Mouse (Mus musculus) liver, embryonic 15.5 days (tissue): ENCODE measurements around the gene Zfp784. TPM values are rescaled to one million over a fixed set of nuclear protein-coding genes. Genes with fewer than 3 reads are reported as not detected.
"Not testable (repeated sequence)": the region's sequence is repeated elsewhere in the genome, so short reads cannot be mapped to it uniquely, and the experiment has no call there.

Experiments
- ATAC-seq: fragments of 200-750 bp; cut with Nextera tagmentation; 2 replicates; pipeline ENCODE4 v1.8.0; 2017; ENCODE audit warnings: moderate number of reproducible peaks, mild to moderate bottlenecking, moderate library complexity; ENCODE audit not compliant: insufficient read depth
- H3K27ac ChIP-seq: fragments of 300-500 bp; sonication (generic); replicated peaks from 2 replicates; pipeline ENCODE4 v1.5.1; 2015; ENCODE audit warnings: mild to moderate bottlenecking, inconsistent platforms
- H3K27me3 ChIP-seq: fragments of 300-500 bp; sonication (generic); 2 replicates; pipeline ENCODE4 v1.6.1; 2015; ENCODE audit warnings: mild to moderate bottlenecking, inconsistent platforms
- H3K36me3 ChIP-seq: fragments of 300-500 bp; sonication (generic); replicated peaks from 2 replicates; pipeline ENCODE4 v1.6.1; 2015; ENCODE audit warnings: moderate library complexity, mild to moderate bottlenecking, inconsistent platforms
- H3K4me1 ChIP-seq: fragments of 300-500 bp; sonication (generic); replicated peaks from 2 replicates; pipeline ENCODE4 v1.6.1; 2015; ENCODE audit warnings: inconsistent platforms
- H3K4me2 ChIP-seq: fragments of 300-500 bp; sonication (generic); 2 replicates; pipeline ENCODE4 v1.6.1; 2015; ENCODE audit warnings: moderate library complexity, mild to moderate bottlenecking, inconsistent platforms
- H3K4me3 ChIP-seq: fragments of 300-500 bp; sonication (generic); replicated peaks from 2 replicates; pipeline ENCODE4 v1.5.1; 2015; ENCODE audit warnings: mild to moderate bottlenecking, inconsistent platforms
- H3K9ac ChIP-seq: fragments of 300-500 bp; sonication (generic); 2 replicates; pipeline ENCODE4 v1.6.1; 2015; ENCODE audit warnings: moderate library complexity, mild to moderate bottlenecking, inconsistent platforms
- H3K9me3 ChIP-seq: fragments of 300-500 bp; sonication (generic); replicated peaks from 2 replicates; pipeline ENCODE4 v1.6.1; 2016; ENCODE audit warnings: inconsistent platforms
- WGBS: fragments of 180-500 bp; shearing (Covaris S2); methylation state at CpG from one replicate; pipeline ENCODE4 v1.1.7; 2015; ENCODE audit warnings: mixed read lengths; ENCODE audit not compliant: insufficient replicate concordance; 5-methylcytosine and 5-hydroxymethylcytosine counted together
- polyA plus RNA-seq: library from polyadenylated mRNA; unstranded; fragments of >200 nt; fragmentation: Nextera tagmentation; extraction: Ambion mirVana; gene quantifications from 2 replicates; pipeline ENCODE4 v1.2.1, GENCODE M21; 2015

Gene Zfp784
- polyA plus RNA-seq, 1 experiment from 2014 or later = 1.2 TPM

GRCm38 (mm10) chr7:5008229-5008628 lies 30.0 kb downstream of the Zfp784 start:
- ATAC-seq = no peak
- 92% methylated on average over 26 of the region's 26 CpGs for WGBS
- H3K36me3 ChIP-seq = peaks cover 64% of the 10 kb centered on the region

DNA sequence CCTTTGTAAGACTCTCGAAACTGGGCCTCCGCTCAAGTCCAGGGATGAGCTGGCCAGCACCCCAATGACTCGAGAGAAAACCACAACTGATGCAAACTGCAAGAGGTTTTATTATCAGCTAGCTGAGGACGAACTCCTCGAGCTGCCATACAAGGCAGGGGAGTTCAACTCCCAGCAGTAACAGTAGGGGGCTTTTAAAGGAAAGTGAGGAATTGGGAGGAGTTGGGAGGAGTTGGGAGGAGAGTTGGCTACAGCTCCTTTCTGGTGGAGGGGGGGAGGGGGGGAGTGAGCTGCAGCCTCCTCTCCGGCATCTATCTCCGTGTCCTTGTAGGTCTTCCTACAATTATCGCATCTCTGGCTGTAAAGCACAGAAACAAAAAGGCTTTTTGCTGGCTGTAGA lies 35.4 kb downstream of the Zfp784 start:
- H3K27me3 ChIP-seq, ATAC-seq, H3K4me2 ChIP-seq, H3K9ac ChIP-seq, H3K4me1 ChIP-seq, H3K4me3 ChIP-seq, H3K9me3 ChIP-seq, H3K27ac ChIP-seq: not testable (repeated sequence)
- H3K36me3 ChIP-seq = peaks cover 12% of the 10 kb centered on the region
- 63% methylated on average over 8 of the region's 8 CpGs for WGBS

More at GRCm38 (mm10) chr7:5008229-5008628, 30.0 kb downstream of the Zfp784 start:
- no peak overlapping the region for H3K27ac ChIP-seq
- H3K27me3 ChIP-seq = no peaks in the 10 kb centered on the region
- H3K4me2 ChIP-seq = no peak overlapping the region
- H3K4me1 ChIP-seq = peaks cover 3% of the 10 kb centered on the region
- H3K9ac ChIP-seq = no peak overlapping the region
- no peak overlapping the region for H3K4me3 ChIP-seq
- H3K9me3 ChIP-seq = no peaks in the 10 kb centered on the region

DNA sequence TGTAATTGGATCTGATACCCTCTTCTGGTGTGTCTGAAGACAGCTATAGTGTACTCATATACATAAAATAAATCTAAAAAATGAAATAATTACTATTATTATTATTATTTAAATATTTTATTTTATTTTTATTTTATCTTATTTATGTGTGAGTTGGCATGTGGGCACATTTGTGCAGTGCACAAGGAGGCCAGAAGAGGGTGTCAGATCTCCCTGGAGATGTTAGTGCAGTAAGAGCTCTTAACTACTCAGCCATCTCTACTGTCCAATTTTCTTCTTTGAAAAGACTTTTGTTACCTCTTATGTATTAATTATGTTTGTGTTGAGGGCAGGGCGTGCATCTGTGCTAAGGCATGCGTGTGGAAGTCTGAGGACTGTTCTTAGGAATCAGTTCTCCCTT lies 38.4 kb downstream of the Zfp784 start:
- H3K9me3 ChIP-seq = no peaks in the 10 kb centered on the region
- H3K4me2 ChIP-seq = no peak overlapping the region
- no peak overlapping the region for H3K4me3 ChIP-seq
- no peaks in the 10 kb centered on the region for H3K36me3 ChIP-seq
- ATAC-seq = no peak
- peaks cover 17% of the 10 kb centered on the region for H3K27me3 ChIP-seq
- 41% methylated on average over 2 of the region's 2 CpGs for WGBS
- no peak overlapping the region for H3K9ac ChIP-seq
- H3K27ac ChIP-seq = no peak overlapping the region
- H3K4me1 ChIP-seq = no peaks in the 10 kb centered on the region

DNA sequence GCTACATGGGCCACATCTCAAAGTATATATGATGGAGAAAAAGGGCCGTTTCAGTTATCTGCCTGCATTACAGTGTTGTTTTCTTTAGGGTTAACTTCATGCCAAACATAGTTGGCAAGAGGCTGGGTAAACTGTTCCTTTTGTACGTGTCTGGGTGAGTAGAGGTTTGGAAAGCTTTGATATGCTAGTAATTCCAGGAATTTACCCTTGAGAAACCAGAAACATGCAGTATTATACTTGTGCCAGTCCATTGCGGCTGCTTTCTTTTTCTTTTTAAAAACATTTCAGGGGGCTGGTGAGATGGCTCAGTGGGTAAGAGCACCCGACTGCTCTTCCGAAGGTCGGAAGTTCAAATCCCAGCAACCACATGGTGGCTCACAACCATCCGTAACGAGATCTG lies 41.3 kb downstream of the Zfp784 start:
- H3K27ac ChIP-seq = no peak overlapping the region
- H3K9me3 ChIP-seq = no peaks in the 10 kb centered on the region
- no peak for ATAC-seq
- H3K4me3 ChIP-seq = no peak overlapping the region
- H3K4me2 ChIP-seq = no peak overlapping the region
- H3K4me1 ChIP-seq = no peaks in the 10 kb centered on the region
- peaks cover 39% of the 10 kb centered on the region for H3K27me3 ChIP-seq
- 64% methylated on average over 8 of the region's 8 CpGs for WGBS
- H3K9ac ChIP-seq = no peak overlapping the region
- H3K36me3 ChIP-seq = no peaks in the 10 kb centered on the region; the same call in 1 of the 2 replicates

GRCm38 (mm10) chr7:4996003-4996895 lies 42.0 kb downstream of the Zfp784 start, which contains the start of gene Zfp579:
Zfp579 (minus strand) TSS chr7:4996158.
- WGBS = 6% methylated on average over 16 of the region's 26 CpGs
- Histone ChIP-seq H3K4me2 (peak within 1 kb of the TSS; percentile 60), H3K27ac (no peak within 1 kb of the TSS), H3K27me3 (peaks cover 39% of the 10 kb centered on the region), H3K4me3 (peak within 1 kb of the TSS; percentile 56), H3K9ac (peak within 1 kb of the TSS; percentile 36; the same call in 1 of the 2 replicates), H3K36me3 (no peaks in the 10 kb centered on the region; the same call in 1 of the 2 replicates), H3K9me3 (no peaks in the 10 kb centered on the region), H3K4me1 (no peaks in the 10 kb centered on the region)
- ATAC-seq = peak; percentile 73

DNA sequence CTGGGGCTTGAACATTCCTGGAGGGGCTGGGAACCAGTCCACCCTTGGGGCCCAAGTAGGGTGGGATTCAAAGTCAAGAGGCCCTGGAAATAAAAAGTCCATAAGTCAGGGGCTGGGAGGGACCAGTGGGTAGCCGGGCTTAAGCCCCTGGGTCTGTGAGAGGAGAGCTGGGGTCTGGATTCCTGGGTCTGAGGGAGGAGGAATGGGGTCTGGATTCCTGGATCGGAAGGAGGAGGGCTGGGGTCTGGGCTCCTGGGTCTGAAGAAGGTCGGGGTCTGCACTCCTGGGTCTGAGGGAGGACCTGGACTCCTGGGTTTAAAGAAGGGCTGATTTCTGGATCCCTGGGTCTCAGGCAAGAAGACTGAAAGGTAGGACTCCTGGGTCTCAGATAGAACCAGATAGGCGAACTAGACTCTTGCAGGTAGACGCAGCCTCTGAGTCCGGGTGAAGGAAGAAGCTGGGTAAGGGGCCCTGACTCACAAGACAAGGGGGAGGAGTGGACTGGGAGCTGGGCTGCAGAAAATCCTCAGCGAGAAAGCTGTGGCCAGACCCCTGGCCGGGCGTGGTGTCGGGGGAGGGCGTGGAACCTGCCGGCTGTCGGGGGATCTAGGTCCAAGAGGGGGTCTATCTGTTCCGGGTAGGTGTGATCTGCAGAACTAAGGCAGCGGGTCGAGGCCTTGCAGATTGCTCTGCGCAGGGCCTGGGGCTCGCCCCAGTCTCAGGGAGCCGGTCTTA lies 42.8 kb downstream of the Zfp784 start:
- Histone ChIP-seq H3K4me3 (peak overlapping the region; percentile 56), H3K9ac (peak overlapping the region; percentile 36; the same call in 1 of the 2 replicates), H3K27ac (no peak overlapping the region), H3K27me3 (peaks cover 39% of the 10 kb centered on the region), H3K4me2 (peak overlapping the region; percentile 60), H3K36me3 (no peaks in the 10 kb centered on the region; the same call in 1 of the 2 replicates), H3K4me1 (no peaks in the 10 kb centered on the region), H3K9me3 (no peaks in the 10 kb centered on the region)
- WGBS = 7% methylated on average over 19 of the region's 19 CpGs
- ATAC-seq = no peak

DNA sequence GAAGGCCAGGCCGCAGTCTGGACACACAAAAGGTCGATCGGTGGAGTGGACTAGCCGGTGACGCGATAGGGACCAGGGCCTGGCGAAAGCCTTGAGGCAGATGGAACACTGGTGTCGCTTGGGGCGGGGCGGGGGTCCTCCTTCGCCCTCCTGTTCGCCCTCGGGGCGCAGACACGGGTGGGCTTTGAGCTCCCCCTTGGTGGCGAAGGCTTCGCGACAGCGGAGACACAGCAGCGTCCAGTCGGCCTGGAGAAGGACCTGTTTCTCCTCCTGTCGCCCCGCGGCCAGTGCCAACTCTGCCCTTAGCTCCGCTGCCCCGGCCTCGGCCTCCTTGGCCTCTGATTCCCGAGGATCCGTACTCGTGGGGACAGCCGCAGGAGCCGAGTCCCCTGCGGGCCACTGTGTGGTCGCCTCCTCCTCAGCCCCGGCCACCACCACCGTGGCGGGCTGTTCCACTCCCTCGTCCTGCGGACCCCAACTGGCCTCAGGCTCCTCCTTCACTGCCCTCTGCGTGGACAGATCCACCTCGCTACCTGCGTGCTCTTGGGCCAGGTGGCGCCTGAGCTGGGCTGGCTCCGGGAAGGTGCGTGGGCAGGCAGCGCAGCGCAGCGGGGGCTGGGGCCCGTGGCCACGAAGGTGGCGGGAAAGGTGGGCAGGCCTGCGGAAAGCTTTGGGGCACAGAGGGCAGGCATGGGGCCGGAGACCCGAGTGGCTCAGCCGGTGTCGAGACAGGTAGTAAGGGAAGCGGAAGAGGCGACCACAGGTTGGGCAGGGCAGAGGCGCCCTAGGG lies 44.1 kb downstream of the Zfp784 start:
- WGBS = 53% methylated on average over 59 of the region's 59 CpGs
- peaks cover 39% of the 10 kb centered on the region for H3K27me3 ChIP-seq

DNA sequence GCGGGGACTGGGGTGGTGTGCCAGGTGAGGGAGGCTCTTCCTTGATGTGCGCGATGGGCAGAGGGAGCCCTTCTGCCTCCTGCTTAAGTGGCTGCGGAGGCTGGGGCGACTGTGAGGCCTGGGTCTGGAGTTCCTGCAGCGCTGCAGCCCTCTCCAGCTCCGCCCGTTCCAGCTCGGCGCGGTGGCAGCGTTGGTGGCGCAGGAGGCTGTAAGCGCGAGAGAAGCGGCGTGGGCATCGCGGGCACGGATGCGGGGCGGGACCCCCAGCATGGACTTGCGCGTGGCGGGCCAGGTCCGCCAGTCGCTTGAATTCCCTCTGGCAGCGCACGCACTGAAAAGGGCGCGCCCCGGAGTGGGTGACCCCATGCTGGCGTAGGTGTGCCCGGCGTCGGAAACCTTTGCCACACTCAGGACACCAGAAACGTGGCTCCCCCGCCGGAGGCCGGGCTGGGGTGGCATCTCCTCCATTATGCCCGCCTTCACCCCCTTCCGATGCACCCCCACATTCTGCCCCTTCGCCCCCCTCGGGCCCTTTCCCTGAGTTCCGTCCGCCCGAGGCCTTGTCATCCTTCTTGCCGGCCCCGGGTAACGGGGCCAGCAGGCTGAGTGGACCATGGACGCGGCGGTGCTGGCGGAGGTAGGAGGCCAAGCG lies 44.8 kb downstream of the Zfp784 start:
- peaks cover 39% of the 10 kb centered on the region for H3K27me3 ChIP-seq
- H3K4me3 ChIP-seq = no peak overlapping the region
- no peaks in the 10 kb centered on the region for H3K4me1 ChIP-seq
- no peak overlapping the region for H3K4me2 ChIP-seq
- no peaks in the 10 kb centered on the region; the same call in 1 of the 2 replicates for H3K36me3 ChIP-seq
- ATAC-seq = no peak
- 51% methylated on average over 55 of the region's 55 CpGs for WGBS
- H3K27ac ChIP-seq = no peak overlapping the region
- H3K9ac ChIP-seq = no peak overlapping the region
- H3K9me3 ChIP-seq = no peaks in the 10 kb centered on the region

More for the DNA sequence above, 44.1 kb downstream of the Zfp784 start:
- no peak overlapping the region for H3K27ac ChIP-seq
- no peak for ATAC-seq
- no peak overlapping the region for H3K4me3 ChIP-seq
- no peaks in the 10 kb centered on the region for H3K9me3 ChIP-seq
- H3K36me3 ChIP-seq = no peaks in the 10 kb centered on the region; the same call in 1 of the 2 replicates
- H3K9ac ChIP-seq = no peak overlapping the region
- no peaks in the 10 kb centered on the region for H3K4me1 ChIP-seq
- H3K4me2 ChIP-seq = no peak overlapping the region

GRCm38 (mm10) chr7:4988250-4988649 lies 50.0 kb downstream of the Zfp784 start:
- H3K9ac ChIP-seq = no peak overlapping the region
- H3K4me1 ChIP-seq = no peaks in the 10 kb centered on the region
- H3K27me3 ChIP-seq = peaks cover 6% of the 10 kb centered on the region
- WGBS = 23% methylated on average over 2 of the region's 2 CpGs
- ATAC-seq = no peak
- H3K36me3 ChIP-seq = no peaks in the 10 kb centered on the region; the same call in 1 of the 2 replicates
- H3K27ac ChIP-seq = no peak overlapping the region
- no peak overlapping the region for H3K4me2 ChIP-seq
- H3K4me3 ChIP-seq = no peak overlapping the region
- no peaks in the 10 kb centered on the region for H3K9me3 ChIP-seq
